Mouse (Mus musculus) ovary, postnatal 14 days (tissue): Measurements from ENCODE around the gene Spns3.
"Not testable (repeated sequence)": the region's sequence is repeated elsewhere in the genome, so short reads cannot be mapped to it uniquely, and the experiment has no call there.

Source experiments
- DNase-seq: peaks from one replicate; pipeline ENCODE4 v3.0.0; 2022; ENCODE audit warnings: low spot score

The Spns3 gene

GRCm38 (mm10) chr11:72558155-72558554 lies 7.8 kb upstream of the Spns3 start:
- no peak for DNase-seq

GRCm38 (mm10) chr11:72556953-72557352 lies 6.6 kb upstream of the Spns3 start:
- DNase-seq = no peak

GRCm38 (mm10) chr11:72556470-72556869 lies 6.2 kb upstream of the Spns3 start:
- DNase-seq = no peak

DNA sequence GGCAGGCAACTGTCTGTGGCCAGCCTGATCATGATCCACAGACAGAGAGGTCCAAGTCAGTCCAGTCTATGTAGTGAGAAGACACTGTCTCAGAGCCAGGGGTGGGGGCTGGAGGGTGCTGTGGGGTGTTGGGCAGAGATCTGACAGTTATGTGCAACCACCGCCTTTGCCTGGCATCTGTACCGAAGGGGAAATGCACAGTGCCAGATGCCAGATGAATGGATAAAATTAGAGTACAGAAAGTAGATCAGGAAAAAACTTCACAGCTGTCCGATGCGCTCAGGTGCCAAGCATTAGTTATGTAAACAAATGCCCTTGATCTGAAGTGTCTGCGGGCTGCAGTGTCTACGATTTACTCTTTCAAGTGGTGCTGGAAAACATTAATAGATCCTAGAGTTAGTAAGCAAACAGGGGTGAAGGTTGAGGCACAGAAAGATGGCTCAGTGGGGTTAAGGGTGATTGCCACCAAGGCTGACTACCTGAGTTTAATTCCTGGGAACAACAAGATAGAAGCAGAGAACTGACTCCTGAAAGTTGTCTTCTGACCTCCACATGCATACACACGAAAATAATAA lies 1.3 kb upstream of the Spns3 start:
- DNase-seq = no peak

GRCm38 (mm10) chr11:72547181-72547580 lies 3.1 kb downstream of the Spns3 start:
- no peak for DNase-seq

GRCm38 (mm10) chr11:72544716-72545115 lies 5.6 kb downstream of the Spns3 start:
- no peak for DNase-seq

- DNase-seq = not testable (repeated sequence)
These were observed 6.6 kb downstream of the Spns3 start for GRCm38 (mm10) chr11:72543692-72544091.

DNA sequence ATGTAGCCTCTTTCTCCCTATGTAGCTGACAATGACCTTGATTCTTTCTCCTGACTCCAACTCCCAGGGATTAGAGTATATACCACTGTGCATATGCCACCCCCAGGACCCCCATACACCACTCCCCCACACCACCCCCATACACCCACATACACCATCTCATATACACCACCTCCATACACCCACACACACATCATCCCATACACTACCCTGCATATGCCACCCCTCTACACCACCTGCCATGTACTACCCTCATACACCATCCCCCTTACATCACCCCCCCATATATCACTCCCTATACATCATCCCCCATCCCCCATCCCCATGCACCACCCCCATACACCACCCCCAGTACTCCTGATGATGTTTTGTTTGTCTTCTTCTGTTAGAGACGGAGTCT lies 7.7 kb downstream of the Spns3 start:
- no peak for DNase-seq

GRCm38 (mm10) chr11:72541928-72542327 lies 8.4 kb downstream of the Spns3 start:
- DNase-seq = no peak

- peak; percentile 27 for DNase-seq
These were observed 9.9 kb downstream of the Spns3 start for GRCm38 (mm10) chr11:72540437-72540836.

DNA sequence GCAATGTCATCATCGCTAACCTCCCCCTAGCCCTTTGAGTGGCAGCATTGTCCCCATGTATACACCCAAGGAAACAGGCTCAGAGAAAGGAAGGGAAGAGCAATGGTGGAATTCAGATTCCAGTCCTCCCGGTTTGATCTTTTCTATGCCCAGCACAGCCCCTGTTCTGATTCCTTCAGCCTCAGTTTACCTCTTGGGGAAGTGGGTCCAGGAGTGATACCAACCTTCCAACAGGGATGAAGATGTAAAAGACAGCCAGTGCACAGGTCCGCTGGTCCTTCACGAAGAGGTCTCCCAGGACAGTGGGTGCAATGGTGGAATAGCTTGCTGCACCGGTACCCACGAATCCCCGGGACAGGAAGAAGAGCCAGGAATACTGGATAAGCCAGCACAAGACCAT lies 11.5 kb downstream of the Spns3 start:
- DNase-seq = no peak

DNA sequence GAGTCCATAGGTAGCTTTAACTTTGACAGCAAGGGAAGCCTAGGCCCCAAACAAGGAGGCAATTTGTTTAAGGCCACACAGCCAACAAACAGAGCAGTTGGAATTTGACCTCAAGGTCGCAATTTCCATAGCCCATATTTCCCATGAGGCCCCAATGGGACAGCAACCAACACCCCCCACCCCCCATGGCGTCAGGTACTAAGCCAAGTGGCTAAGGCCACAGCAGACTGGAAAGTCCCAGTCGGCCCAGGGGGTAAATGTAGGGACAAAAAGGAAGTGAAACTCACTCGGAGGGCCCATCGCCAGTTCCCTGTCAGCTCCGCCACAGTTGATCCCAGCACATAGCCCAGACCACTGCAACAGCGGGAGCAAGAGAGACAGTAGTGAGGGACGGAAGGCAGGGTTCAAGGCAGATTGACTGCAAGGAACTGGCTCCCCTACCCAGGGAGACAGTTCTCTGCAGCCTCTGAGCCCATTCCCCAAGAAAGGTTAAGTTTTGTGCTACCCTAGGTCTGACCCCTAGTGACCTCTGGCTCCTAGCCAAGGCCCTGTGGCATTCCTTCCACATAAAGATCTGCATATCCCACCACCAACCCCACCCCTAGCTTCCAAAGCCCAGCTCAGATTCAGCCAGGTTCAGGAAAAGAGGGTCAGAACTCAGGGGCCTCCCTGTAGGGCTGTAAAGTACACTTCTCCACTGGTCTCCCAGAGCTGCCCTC lies 12.1 kb downstream of the Spns3 start:
- no peak for DNase-seq

DNA sequence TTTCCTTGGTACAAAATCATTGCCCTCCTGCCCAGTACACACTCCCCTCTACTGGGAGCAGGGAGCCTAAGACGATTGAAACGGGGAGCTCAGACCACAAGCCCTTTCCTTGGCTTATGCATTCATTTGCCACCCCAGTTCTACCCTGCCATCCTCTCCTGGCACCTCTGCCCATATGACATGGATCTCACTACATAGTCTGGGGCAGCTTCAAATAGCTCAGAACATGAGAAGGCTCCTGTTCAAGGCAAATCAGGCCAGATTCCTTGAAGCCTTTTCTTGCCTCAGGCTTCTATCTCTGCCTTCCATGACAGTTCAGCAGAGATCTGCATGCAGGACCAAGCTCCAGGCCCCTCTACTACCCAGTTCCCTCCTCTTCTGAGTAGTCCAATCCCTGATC lies 12.8 kb downstream of the Spns3 start:
- DNase-seq = no peak

DNA sequence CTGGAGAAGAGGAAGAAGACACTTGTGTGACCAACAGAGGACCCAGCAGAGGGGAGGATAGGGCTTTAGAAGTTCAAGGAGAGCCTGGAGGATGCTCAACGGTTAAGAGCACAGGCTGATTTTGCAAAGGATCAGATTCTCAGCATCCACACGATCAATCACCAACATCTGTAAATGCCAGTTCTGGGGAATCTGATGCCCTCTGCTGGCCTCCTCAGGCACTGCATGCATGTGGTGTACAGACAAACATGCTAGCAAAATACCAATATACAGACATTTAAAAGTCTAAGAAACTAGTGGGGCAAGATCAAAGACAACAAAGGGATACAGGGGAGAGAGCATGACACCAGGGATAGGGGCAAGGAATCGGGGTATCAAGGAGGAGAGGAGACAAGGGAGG lies 14.8 kb downstream of the Spns3 start:
- no peak for DNase-seq

- no peak for DNase-seq
These were observed 17.4 kb downstream of the Spns3 start for GRCm38 (mm10) chr11:72532890-72533289.

DNA sequence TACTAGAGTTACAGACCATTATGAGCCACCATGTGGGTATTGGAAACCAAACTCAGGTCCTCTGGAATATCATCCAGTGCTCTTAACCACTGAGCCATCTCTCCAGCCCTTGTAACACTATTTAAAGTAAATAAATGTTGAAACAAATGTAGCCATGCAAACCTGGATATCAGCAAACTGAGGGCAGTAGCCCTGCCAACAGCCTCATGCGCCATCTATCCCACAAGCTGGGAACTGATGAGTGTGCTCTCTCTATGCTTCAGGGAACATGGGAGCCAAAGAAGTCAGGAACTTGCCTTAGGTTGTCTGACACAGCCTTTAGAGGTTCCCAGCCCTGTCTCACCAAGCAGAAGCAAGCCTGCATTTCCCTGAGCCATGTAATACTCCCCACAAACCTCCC lies 18.7 kb downstream of the Spns3 start:
- DNase-seq = no peak

DNA sequence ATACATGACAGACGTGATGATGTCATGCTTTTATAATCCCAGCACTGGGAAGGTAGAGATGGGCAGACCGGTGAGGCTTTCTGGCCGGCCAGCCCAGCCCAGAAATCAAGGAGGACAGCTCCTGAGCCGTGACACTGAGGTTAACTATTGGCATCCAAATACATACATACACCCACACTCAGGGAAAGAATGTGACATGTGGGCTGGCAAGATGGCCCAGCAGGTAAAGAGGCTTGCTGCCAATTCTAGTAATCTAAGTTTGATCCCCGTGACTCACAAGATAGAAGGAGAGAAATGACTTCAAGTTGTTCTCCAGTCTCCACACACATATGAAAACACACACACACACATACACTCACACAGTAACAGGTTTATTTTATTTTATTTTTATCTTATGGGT lies 19.2 kb downstream of the Spns3 start:
- no peak for DNase-seq

GRCm38 (mm10) chr11:72526190-72526589 lies 24.1 kb downstream of the Spns3 start:
- no peak for DNase-seq

GRCm38 (mm10) chr11:72523711-72524110 lies 26.6 kb downstream of the Spns3 start:
- DNase-seq = no peak

DNA sequence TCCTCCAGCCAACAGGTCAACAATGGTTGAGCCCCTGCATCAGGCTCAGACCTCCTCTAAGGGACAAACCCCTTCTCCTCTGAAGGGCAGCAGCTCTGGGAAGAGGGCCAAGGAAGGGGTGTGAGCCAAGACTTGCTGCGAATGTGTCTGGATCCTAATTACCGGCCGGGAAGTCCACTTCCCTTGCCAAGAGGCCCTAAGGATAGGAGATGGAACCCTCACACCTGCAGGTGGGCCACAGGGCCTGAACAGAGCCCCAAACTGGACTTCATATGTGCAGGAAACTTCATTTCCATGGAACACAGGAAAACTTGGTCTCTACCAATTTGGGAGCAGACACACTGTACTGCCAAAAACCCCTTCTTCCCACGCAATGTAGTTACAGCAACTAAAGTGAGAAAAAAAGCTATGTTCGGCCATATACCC lies 27.7 kb downstream of the Spns3 start:
- peak; percentile 34 for DNase-seq

DNA sequence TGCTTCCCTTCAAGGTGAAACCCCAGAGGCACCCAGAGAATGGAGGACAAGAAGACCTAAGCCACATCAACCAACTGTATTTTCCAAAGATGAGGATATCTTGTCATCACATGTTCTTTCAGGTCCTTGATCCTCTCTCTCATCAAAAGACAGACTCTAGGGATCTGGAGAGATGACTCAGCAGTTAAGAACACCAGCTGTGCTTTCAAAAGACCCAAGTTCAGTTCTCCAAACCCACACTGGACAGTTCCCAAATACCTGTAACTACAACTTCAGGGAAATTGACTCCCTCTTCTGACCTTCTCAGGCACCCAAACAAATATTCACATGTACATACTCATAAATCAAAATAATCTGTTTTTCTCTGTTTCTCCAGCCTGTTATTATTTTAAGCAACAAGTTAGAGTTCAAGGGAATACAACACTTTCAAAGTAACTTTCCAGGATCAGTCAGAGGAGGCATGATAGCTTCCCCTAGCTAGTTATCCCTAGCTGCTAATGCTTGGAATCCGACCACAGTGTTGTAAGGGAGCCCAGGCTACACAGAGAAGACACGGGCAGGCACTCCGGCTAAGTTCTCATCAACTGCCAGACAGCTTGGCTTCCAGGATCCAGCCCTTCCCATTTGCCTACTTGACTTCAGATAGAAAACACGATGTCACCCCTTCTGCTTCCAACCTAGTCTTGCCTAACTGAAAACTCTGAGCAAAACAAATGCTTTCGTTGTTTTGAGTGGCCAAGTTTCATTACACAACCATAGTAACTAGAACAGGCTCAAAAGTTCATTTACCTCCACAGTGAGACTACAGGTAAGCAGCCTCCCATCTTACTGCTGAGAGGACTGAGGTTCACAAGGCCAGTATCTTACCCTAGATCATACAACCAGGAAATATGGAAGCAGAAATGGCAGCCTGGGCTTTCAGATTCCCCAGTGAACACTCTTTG lies 28.4 kb downstream of the Spns3 start:
- no peak for DNase-seq

DNA sequence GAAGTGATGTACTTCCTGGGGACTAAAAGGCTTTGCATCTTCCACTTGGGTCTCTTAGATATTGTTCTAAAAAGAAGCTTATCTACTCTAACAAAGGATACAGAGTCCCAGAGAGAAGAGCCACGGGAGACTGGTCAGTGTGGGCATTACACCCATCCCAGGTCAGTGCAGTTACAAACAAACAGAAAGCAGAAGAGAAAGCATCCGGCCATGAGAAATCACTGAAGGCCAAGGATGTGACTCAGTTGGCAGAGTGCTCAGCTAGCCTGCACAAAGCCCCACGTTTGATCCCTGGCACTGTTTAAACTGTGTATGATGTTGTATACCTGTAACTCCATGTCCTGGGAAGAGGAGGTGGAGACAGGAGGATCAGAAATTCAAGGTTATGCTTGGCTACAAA lies 30.4 kb downstream of the Spns3 start:
- no peak for DNase-seq

- no peak for DNase-seq
These were observed 31.1 kb downstream of the Spns3 start for GRCm38 (mm10) chr11:72519189-72519588.
